Mouse (Mus musculus): Measurements from ENCODE around the gene Dntt.

Gene Dntt

GRCm38 (mm10) chr19:41029219-41029618 is at the start of gene Dntt:
TSS of gene Dntt (plus strand) at chr19:41029275.
- DNase-seq (ENCODE audit: low spot score): no peak

DNA sequence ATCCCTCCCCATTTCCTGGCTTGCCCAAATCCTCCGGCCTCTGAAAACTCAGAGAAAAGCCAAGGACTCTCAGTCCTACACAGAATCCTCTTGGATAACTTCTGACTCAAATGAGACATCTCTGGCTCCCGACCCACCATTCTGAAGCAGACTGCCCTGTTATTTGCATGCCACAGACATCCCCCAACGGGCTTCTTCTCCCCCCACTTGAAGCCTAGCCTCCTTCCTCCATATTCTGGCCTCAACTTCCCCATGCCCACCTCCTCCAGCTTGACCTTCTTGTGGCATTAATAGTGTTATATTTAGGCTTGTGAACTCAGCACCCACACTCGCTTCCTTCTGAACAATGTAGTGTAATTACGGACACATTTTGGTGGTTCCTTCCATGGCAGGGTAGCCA is 48.4 kb upstream of the Dntt start:
- DNase-seq (ENCODE audit: low spot score): no peak

DNA sequence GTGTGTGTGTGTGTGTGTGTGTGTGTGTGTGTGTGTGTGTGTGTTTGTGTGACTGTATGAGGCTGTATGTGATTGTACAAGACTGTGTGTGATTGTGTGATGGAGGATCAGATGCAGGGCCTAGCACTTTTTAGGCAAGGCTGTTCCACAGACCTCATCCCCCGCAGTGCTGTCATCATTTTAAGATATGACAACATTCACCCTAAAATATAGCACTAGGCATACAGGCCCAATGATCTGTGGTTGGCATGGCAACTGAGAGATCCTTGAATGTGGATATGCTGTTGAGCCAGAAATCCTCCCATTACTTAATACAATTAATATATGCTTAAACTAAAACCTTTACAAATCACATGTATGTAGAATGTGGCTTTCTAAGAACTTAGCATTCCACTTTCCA is 44.5 kb upstream of the Dntt start:
- DNase-seq (ENCODE audit: low spot score): no peak

GRCm38 (mm10) chr19:40988856-40989255 is 40.2 kb upstream of the Dntt start:
- no peak for DNase-seq (ENCODE audit: low spot score)

- no peak for DNase-seq (ENCODE audit: low spot score)
These were observed 39.0 kb upstream of the Dntt start for GRCm38 (mm10) chr19:40989961-40990600.

- DNase-seq (ENCODE audit: low spot score): no peak
These were observed 38.2 kb upstream of the Dntt start for GRCm38 (mm10) chr19:40990781-40991343.

DNA sequence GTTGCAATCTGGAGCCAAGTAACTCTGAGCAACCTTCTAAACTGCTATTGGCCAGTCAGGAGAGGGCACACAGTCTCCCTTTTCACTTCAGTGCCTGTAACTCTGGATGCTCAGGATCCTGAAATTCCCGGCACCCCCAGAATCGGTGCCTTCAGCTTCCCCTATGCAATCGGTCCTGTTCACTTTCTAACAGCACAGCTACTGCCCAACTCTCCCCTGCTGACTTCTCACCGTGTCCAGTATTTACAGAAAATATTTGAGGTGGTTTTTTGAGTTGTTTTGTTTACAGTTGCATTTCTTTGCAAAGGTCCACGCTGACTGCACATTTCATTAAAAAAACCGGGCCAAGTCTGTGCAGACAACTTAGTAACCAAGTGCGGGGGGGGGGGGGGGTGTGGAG is 37.4 kb upstream of the Dntt start:
- DNase-seq (ENCODE audit: low spot score): no peak

DNA sequence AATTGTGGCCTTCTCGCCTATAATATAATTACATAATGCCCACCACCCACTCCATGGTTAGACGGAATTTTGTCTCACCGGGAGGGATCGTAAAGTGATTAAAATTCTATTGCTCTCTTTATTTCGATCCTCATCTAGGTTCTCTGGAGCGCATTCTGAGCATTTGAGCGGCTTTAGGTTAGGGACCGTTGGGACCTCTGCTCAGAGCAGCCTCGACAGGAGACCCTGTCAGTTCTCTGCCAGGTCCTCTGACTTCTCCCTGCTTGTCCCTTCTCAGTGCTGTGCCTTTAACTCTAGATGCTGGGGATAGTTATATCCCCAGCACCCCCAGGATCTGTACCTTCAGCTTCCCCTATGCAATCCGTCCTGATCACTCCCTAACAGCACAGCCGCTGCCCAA is 37.0 kb upstream of the Dntt start:
- DNase-seq (ENCODE audit: low spot score): no peak

DNA sequence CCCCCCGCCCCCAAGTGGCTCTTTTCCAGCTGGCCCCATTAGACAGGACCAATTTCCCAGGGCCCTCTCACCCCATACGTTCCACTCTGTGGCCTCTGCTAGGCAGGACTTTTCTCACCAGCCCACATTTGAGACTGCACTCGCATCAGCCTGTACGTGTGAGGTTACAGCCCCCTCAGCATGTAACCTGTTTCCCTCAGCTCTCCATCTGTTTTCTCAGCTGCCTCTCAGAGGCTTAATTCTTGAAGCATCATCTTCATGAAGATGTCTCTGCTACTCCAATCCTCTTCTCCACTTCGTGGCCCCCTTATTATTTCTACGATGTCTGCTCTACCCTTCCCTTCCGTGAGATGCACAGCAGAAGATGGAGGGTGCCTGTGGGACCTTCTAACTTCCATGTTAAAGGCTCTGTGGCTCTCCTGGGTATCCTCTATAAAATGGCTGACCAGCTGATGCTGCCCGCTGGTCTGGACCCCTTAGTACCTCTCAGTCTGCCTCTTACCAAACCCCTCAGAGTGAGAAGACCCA is 36.5 kb upstream of the Dntt start:
- no peak for DNase-seq (ENCODE audit: low spot score)

GRCm38 (mm10) chr19:40993356-40993755 is 35.7 kb upstream of the Dntt start:
- DNase-seq (ENCODE audit: low spot score): no peak

DNA sequence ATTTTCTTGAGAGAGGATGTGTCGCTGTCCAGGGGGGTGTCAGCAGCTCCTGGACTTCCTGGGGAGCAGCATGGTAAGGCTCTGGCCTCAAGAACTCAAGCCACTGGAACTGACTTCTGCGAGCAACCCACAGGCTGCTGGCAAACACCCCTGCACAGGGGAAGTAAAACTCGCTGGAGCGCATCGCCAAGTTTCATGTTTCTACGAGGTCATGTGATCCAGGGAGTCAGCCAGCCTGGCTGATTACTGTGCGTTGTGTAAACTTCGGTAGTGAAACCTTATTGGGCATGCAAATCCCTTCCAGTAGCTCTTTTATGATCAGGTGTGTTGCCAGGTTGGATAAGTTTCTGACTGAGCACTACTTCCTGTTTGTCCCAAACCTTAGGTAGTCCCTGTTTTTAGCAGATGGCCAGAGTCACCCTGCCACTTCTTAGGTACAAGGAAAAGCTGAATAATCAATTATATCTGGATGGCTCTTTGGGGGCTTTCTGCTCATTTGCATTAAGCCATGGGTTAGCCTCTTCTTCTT is 35.0 kb upstream of the Dntt start, which contains the start of gene Blnk:
Blnk (minus strand) TSS at position 479 of the 529 bp plus-strand sequence.
- DNase-seq (ENCODE audit: low spot score): no peak

DNA sequence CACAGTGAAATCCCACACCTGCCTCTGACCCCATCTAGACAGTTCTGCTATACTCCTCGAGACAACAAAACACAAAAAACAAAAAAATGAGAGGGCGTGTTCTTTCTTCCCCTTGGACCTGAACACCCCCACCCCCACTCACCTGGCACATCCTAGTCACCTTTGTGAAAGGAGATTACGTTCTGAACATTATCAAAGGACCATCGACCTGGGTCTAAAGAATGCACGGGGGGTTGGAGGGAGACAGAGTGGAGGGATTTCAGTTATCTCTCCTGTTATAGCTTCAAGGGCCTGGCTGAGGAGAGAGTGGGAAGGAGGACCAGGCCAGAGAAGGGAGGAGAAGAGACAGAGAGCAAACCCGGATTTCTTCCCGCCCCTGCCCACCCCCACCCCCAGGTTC is 34.2 kb upstream of the Dntt start:
- DNase-seq (ENCODE audit: low spot score): no peak

DNA sequence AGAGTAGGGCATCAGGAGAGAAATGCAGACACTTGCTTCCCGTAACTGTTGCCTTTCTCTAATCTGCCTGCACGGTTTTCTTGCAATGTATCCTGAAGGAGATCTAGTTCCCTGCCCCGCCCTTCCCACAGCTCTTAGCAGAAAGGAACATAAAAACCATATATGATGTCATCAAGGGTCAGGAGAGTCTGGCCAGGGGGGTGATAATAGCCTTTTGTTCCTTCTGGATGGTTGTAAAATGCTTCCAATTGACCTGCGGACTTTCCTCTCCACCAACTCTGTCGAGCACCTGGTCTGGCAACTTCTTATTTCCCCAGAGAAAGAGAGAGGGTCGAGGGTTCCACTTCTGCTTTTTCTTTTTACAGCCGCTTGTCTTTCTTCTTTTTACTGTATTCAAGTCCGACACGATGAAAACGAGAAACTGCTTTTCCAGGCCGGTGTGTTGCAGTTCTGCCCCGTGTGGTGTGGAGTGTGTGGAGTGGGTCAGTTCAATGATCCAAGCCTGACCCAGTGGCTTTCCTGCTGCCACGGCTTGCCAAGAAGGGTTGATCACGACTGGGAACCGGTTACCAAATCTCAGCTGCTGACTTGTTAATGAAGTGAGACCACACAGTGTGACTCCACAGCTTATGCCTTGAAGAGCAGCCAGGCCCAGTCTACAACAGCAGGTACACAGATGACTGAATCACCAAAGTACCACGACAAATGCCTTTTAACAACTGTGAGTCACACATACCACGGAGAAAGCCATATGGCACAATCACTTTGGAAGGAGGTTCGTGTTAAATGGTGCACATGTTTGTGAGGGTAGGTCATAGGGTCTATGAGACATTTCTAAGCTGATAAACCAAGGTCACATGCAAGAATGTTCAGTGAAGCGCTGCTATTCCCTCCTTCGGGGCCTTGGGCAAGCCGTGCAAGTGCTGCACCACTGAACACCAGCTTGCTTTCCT is 33.4 kb upstream of the Dntt start:
- no peak for DNase-seq (ENCODE audit: low spot score)

GRCm38 (mm10) chr19:40996722-40997121 is 32.4 kb upstream of the Dntt start:
- no peak for DNase-seq (ENCODE audit: low spot score)

DNA sequence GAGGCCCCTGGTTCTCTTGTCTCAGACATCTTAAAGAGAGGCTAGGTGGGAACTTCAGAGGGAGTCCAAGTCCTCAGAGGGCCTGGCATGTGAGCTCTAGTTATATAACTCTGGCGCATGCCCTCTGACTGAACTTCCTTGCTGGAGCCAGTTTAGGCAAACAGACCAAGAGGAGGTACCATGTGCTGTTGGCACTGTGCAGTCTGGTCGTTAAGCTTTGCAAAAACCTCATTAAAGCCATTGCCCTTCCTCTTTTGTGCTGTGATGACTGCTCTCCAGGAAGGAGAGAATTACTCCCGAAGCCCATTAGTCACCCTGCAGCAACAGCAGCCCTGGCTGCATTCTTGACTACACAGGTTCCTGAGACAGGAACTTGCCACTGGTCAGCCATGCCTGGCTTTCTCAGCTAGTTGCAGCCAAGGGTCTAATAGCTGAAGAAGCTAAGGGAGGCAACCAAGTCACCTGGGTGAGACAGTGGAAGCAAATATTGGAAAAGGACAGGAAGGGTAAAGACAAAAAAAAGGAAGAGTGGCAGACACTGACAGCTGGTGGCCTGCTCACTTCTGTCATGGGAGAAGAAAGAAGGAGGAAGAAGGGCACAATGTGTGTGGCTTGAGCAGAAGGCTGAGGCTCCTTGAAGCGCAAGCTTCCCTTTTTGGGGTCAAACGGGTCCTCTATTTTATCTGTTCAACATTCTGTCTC is 30.5 kb upstream of the Dntt start:
- DNase-seq (ENCODE audit: low spot score): no peak

DNA sequence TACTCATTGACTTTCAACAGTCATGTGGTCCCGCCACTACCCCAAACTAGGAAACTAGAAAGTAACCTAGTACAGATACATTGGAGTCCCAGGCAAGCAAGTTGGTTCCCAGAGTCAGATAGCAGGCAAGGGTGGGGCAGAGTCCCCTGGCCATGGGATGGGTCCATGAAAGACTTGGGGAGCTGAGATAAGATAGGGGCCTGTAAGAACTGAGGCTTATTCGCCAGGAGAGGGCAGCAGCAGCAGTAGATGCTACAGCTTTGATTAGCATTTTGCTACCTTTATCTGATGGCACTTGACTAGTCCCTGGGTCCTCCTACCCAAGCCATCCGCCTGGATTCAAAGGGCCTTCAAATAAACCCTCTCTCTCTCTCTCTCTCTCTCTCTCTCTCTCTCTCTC is 29.5 kb upstream of the Dntt start:
- no peak for DNase-seq (ENCODE audit: low spot score)

GRCm38 (mm10) chr19:41003694-41004315 is 25.3 kb upstream of the Dntt start:
- DNase-seq (ENCODE audit: low spot score): no peak

DNA sequence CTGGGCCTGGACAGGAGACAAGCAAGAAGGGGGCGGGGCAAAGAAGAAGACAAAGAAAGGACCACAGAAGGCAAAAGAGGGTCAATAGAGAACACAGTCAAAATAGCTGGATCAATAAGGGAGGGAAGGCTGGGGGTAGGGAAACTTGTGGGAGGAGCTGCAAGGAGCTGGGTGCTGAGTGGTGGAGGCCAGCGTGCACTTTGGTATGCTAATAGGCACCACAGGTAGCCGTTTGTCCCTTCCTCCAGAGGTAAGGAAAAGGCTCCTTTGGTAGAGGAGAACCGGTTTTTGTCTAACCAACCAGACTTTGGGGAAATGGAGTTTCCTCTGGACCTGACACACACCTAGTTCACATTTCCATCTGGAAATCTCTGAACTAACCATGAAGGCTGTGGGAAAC is 22.5 kb upstream of the Dntt start:
- no peak for DNase-seq (ENCODE audit: low spot score)

DNA sequence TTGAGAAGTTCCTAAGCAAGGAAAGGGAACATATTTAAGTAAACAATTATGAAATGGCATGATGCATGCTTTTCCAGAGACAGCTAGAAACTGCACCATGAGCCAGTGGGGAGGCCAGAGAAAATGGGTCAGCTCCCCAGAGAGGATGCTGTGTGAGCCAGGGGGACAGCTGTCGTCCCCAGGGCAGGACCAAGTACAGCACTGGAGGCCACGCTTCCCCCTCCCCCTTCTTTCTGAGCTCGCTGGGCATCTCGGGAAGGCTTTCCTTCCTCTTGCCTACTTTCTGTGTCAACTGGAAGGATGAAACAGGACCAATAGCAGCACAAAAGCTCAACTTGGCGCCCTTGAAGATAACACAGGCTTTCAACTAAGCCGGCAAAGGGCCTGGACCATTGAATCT is 21.7 kb upstream of the Dntt start:
- no peak for DNase-seq (ENCODE audit: low spot score)

GRCm38 (mm10) chr19:41007733-41008132 is 21.3 kb upstream of the Dntt start:
- DNase-seq (ENCODE audit: low spot score): no peak

DNA sequence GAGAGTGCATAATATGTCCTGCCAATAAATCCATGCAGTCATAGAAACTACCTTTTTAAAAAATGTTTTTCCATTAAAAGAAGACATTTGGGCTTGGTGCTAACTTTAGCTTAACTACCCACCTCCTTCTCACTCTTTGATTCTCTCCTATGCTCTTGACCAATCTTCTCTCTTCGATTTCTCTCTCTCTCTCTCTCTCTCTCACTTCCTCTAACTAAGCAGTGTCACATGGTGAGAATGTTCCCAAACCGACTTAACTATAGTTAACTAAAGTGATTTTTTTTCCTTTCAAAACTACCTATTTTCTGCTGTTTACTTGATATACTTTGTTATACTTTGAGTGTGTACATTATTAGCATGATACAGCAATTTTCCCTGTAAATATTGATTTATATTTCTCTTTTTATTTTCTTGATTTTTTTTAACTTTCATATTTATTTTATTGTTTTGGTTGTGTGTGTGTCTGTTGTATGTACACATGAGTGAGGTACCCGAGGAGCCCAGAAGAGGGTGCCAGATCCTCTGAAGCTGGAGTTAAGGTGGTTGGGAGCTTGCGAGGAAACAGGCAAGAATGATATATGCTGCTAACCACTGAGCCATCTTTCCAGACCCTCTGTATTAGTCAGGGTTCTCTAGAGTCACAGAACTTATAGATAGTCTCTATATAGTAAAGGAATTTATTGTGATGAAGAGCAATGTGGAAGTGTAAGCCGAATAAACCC is 20.2 kb upstream of the Dntt start:
- DNase-seq (ENCODE audit: low spot score): no peak

Data from testis, postnatal 10 days (tissue).